In the genomic region with DNA sequence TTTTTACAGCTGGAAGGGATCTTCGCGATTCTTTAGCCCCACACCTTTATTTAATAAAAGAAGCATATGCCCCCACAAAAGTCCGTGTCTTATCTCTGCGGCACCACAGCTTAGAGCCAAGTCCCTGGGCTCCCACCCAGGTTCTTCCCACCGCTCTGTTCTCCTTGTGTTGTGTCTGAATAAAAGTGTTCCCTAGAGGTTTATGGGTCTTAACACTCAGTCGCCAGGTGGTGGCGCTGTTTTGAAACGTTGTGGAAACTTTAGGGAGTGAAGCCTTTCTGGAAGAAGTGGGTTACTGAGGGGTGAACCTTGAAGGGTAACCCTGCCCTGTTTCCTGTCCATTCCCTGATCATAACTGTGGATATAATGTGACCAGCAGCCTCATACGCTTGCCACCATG, we compare ENCODE assay signal across 8 mouse cellular contexts.
A peak's percentile ranks its signal among the peaks of the same experiment; 100 is the strongest.
DNase-seq lines count a peak whose midpoint lies in the region; ATAC-seq and TF ChIP-seq lines count a peak whose summit lies in the region.

No protein-coding gene starts in this region.

- H3K27me3 ChIP-seq in heart, postnatal 0 days (ENCODE audit: control insufficient read depth, insufficient read depth, low read length), result no peaks in the 10 kb centered on the region
- no peaks in the 10 kb centered on the region for H3K27me3 ChIP-seq in thymus, adult 2 months (ENCODE audit: control insufficient read depth, insufficient read depth, low read length)
- no peaks in the 10 kb centered on the region for H3K27me3 ChIP-seq in limb, embryonic 10.5 days (ENCODE audit: low read depth, poor library complexity, severe bottlenecking)
- no peaks in the 10 kb centered on the region for H3K27me3 ChIP-seq in midbrain, embryonic 11.5 days (ENCODE audit: control insufficient read depth, insufficient read depth, low read length)

- H3K27ac ChIP-seq in heart, postnatal 0 days (ENCODE audit: low read depth), result no peak overlapping the region
- no peak overlapping the region for H3K27ac ChIP-seq in thymus, adult 2 months (ENCODE audit: control insufficient read depth, insufficient read depth, low read length)
- no peak overlapping the region for H3K27ac ChIP-seq in limb, embryonic 10.5 days
- no peak overlapping the region for H3K27ac ChIP-seq in midbrain, embryonic 11.5 days (ENCODE audit: low read depth, low read length)

- TF ChIP-seq POLR2A in thymus, adult 2 months (IDR thresholded peaks at IDR 0.05; ENCODE audit: control insufficient read depth, extremely low read depth, insufficient read depth, low read length, poor library complexity), result no peak

- no peak for DNase-seq in heart, postnatal 0 days (ENCODE audit: low spot score)
- no peak for DNase-seq in heart, postnatal 25 days (ENCODE audit: low spot score)
- peak; percentile 5 for DNase-seq in thymus, postnatal 4 days
- no peak for DNase-seq in thymus, adult 2 months
- DNase-seq in forelimb bud, embryonic 11.5 days (ENCODE audit: low read depth, low spot score), result peak; percentile 37
- DNase-seq in limb, embryonic 10.5 days (ENCODE audit: low spot score), result peak; percentile 47
- DNase-seq in urinary bladder, postnatal 36 days (ENCODE audit: low spot score in 2 of 2), result peak; percentile 18 to 31
- no peak for DNase-seq in midbrain, embryonic 11.5 days (ENCODE audit: low spot score, missing footprints)

- no peak overlapping the region for H3K4me2 ChIP-seq in heart, postnatal 0 days (ENCODE audit: low read depth, low read length)
- H3K4me2 ChIP-seq in midbrain, embryonic 11.5 days, result no peak overlapping the region

- no peaks in the 10 kb centered on the region for H3K9me3 ChIP-seq in heart, postnatal 0 days (replicated peaks; ENCODE audit: control insufficient read depth, low read length)
- H3K9me3 ChIP-seq in limb, embryonic 10.5 days (replicated peaks), result no peaks in the 10 kb centered on the region
- H3K9me3 ChIP-seq in midbrain, embryonic 11.5 days (ENCODE audit: control insufficient read depth, low read length), result no peaks in the 10 kb centered on the region

- no peak for ATAC-seq in heart, postnatal 0 days (ENCODE audit: insufficient read depth, low read depth)
- ATAC-seq in midbrain, embryonic 11.5 days (ENCODE audit: low FRiP score), result no peak

- no peaks in the 10 kb centered on the region for H3K4me1 ChIP-seq in heart, postnatal 0 days (ENCODE audit: control insufficient read depth, insufficient read depth)
- H3K4me1 ChIP-seq in thymus, adult 2 months (replicated peaks; ENCODE audit: control insufficient read depth, insufficient read depth, low read length), result no peaks in the 10 kb centered on the region
- no peaks in the 10 kb centered on the region for H3K4me1 ChIP-seq in limb, embryonic 10.5 days
- H3K4me1 ChIP-seq in midbrain, embryonic 11.5 days (ENCODE audit: control insufficient read depth, insufficient read depth, low read length), result no peaks in the 10 kb centered on the region

- no peak for TF ChIP-seq EP300 in heart, postnatal 0 days (IDR thresholded peaks at IDR 0.05; ENCODE audit: low read depth)

- H3K4me3 ChIP-seq in heart, postnatal 0 days (ENCODE audit: low read depth, low read length), result no peak overlapping the region
- no peak overlapping the region for H3K4me3 ChIP-seq in thymus, adult 2 months (ENCODE audit: control insufficient read depth, insufficient read depth, low read length)
- no peak overlapping the region for H3K4me3 ChIP-seq in limb, embryonic 10.5 days
- no peak overlapping the region for H3K4me3 ChIP-seq in midbrain, embryonic 11.5 days (ENCODE audit: low read depth, low read length)

- peak; percentile 44 for TF ChIP-seq CTCF in heart, postnatal 0 days (IDR thresholded peaks at IDR 0.05; ENCODE audit: low read depth)
- no peak for TF ChIP-seq CTCF in thymus, adult 2 months (IDR thresholded peaks at IDR 0.05; ENCODE audit: borderline replicate concordance, control insufficient read depth, extremely low read depth, insufficient read depth, low read length, poor library complexity)

- H3K36me3 ChIP-seq in heart, postnatal 0 days (replicated peaks; ENCODE audit: control insufficient read depth, insufficient read depth, low read length), result no peaks in the 10 kb centered on the region
- no peaks in the 10 kb centered on the region for H3K36me3 ChIP-seq in thymus, adult 2 months (ENCODE audit: control insufficient read depth, insufficient read depth, low read length)
- H3K36me3 ChIP-seq in limb, embryonic 10.5 days, result no peaks in the 10 kb centered on the region
- H3K36me3 ChIP-seq in midbrain, embryonic 11.5 days (ENCODE audit: control insufficient read depth, insufficient read depth, low read length), result no peaks in the 10 kb centered on the region

- WGBS in heart, postnatal 0 days, result 40% methylated on average over 9 of the region's 9 CpGs
- 54% methylated on average over 9 of the region's 9 CpGs for whole genome bisulfite sequencing in thymus, adult 2 months
- WGBS in limb, embryonic 10.5 days, result 47% methylated on average over 9 of the region's 9 CpGs
- WGBS in midbrain, embryonic 11.5 days, result 43% methylated on average over 9 of the region's 9 CpGs

- no peak overlapping the region for H3K9ac ChIP-seq in heart, postnatal 0 days (replicated peaks; ENCODE audit: low read depth, low read length)
- no peak overlapping the region for H3K9ac ChIP-seq in midbrain, embryonic 11.5 days (ENCODE audit: low read length)

- intact Hi-C loops in heart, postnatal 25 days (cut with DNase I), result loop anchor here (10.0 kb wide), 1 partner anchor 438 kb away; no protein-coding TSS in a partner anchor

Comparison
In these comparisons a context has a peak if more than half of its experiments do, and no peak if none do; other contexts are left out.
1. DNase-seq: peak in thymus, postnatal 4 days (single experiment), forelimb bud, embryonic 11.5 days (single experiment), limb, embryonic 10.5 days (single experiment) and urinary bladder, postnatal 36 days (2 of 2); none in heart, postnatal 0 days (single experiment), heart, postnatal 25 days (single experiment), thymus, adult 2 months (single experiment) and midbrain, embryonic 11.5 days (single experiment).